Mouse (Mus musculus): ENCODE measurements at regions not wholly inside any gene's neighbourhood (a gene's known extent, or its start where the extent isn't known, plus 50 kb on each side); places are given as distances from the start of the nearest gene placed in this dataset.

DNA sequence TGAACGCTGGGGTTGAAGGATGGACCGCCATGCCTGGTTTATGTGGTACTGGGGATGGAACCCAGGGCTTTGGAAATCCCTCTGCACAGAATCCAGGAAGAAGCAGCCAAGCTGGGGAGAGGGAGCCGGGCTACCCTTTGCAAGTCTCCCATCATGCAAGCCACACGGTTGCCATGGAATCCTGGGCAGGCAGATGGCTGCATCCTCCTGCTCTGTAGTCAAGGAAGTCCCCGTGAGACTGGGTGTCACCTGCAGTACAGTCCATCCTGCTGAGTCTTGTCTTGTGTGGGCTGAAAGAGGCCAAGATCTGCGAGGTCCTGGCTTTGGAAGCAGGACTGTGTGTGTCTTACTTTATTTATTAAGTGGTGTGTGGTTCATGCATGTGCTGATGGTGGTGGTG is 117.5 kb upstream of the S1pr3 start:
- H3K4me3 ChIP-seq (ENCODE audit: low read depth, low read length): no peak overlapping the region
- no peak for TF ChIP-seq CTCF (IDR thresholded peaks at IDR 0.05)
- no peak overlapping the region for H3K27ac ChIP-seq (ENCODE audit: low read depth, low read length)
- H3K9ac ChIP-seq (replicated peaks; ENCODE audit: low read length, poor library complexity, severe bottlenecking): no peak overlapping the region
- H3K36me3 ChIP-seq (ENCODE audit: insufficient read depth, low read length): no peaks in the 10 kb centered on the region
- 70% methylated on average over 6 of the region's 6 CpGs for WGBS
- ATAC-seq (ENCODE audit: low FRiP score): no peak
- H3K4me1 ChIP-seq (ENCODE audit: insufficient read depth, low read length): no peaks in the 10 kb centered on the region
- no peaks in the 10 kb centered on the region for H3K27me3 ChIP-seq (ENCODE audit: insufficient read depth, low read length)
- no peaks in the 10 kb centered on the region for H3K9me3 ChIP-seq (ENCODE audit: low read length)
- no peak overlapping the region for H3K4me2 ChIP-seq (ENCODE audit: low read depth, low read length, poor library complexity, severe bottlenecking)
- no peak for DNase-seq (ENCODE audit: low spot score)

DNA sequence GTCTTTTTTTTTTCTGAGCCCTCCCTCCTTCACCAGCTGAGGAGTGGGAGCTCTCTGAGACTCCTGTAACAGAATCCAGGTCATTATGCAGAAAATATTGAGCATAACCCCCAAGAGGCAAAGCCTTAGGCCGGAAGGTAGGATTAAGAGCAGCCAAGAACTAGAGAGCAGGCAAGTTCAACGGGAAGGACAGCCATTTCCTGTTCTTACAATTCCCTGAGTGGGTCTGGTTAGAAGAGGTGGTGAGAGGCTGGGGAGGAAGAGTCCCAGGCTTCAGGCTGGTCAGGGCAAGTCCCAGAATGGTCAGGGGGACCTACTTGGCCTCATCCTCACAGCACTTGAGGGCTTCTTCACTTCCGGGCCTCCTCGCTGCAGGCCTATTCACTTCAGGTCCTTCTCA is 115.4 kb upstream of the S1pr3 start:
- 82% methylated on average over 4 of the region's 4 CpGs for WGBS
- DNase-seq (ENCODE audit: low spot score) (no peak), ATAC-seq (ENCODE audit: low FRiP score) (no peak)
- Histone ChIP-seq H3K4me3 (ENCODE audit: low read depth, low read length) (no peak overlapping the region), H3K36me3 (ENCODE audit: insufficient read depth, low read length) (no peaks in the 10 kb centered on the region), H3K27me3 (ENCODE audit: insufficient read depth, low read length) (no peaks in the 10 kb centered on the region), H3K4me1 (ENCODE audit: insufficient read depth, low read length) (no peaks in the 10 kb centered on the region), H3K27ac (ENCODE audit: low read depth, low read length) (no peak overlapping the region), H3K9ac (replicated peaks; ENCODE audit: low read length, poor library complexity, severe bottlenecking) (no peak overlapping the region), H3K4me2 (ENCODE audit: low read depth, low read length, poor library complexity, severe bottlenecking) (no peak overlapping the region), H3K9me3 (ENCODE audit: low read length) (no peaks in the 10 kb centered on the region)
- no peak for TF ChIP-seq CTCF (IDR thresholded peaks at IDR 0.05)

DNA sequence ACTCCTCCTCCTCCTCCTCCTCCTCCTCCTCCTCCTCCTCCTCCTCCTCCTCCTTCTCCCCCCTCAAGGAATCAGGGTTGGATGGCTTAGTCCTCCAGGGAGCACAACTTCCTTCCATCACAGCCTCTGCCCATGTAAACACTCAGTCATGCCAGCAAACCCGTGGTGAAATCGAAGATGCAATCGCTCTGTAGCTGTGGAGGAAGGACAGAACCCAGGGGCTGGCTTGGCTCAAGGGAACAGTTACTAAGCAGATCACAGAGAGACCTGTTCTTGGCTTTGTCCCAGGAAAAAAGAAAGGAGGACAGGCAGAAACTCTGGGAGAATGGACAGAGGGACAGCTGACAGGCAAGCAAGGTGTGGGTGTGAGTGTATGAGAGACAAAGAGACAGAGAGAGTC is 112.6 kb upstream of the S1pr3 start:
- Histone ChIP-seq H3K4me1 (ENCODE audit: insufficient read depth, low read length) (no peaks in the 10 kb centered on the region), H3K36me3 (ENCODE audit: insufficient read depth, low read length) (no peaks in the 10 kb centered on the region), H3K27me3 (ENCODE audit: insufficient read depth, low read length) (no peaks in the 10 kb centered on the region), H3K4me2 (ENCODE audit: low read depth, low read length, poor library complexity, severe bottlenecking) (no peak overlapping the region), H3K4me3 (ENCODE audit: low read depth, low read length) (no peak overlapping the region), H3K9me3 (ENCODE audit: low read length) (no peaks in the 10 kb centered on the region), H3K27ac (ENCODE audit: low read depth, low read length) (no peak overlapping the region), H3K9ac (replicated peaks; ENCODE audit: low read length, poor library complexity, severe bottlenecking) (no peak overlapping the region)
- no peak for DNase-seq (ENCODE audit: low spot score)
- TF ChIP-seq CTCF (IDR thresholded peaks at IDR 0.05): no peak
- no peak for ATAC-seq (ENCODE audit: low FRiP score)
- WGBS: 69% methylated on average over 3 of the region's 3 CpGs

DNA sequence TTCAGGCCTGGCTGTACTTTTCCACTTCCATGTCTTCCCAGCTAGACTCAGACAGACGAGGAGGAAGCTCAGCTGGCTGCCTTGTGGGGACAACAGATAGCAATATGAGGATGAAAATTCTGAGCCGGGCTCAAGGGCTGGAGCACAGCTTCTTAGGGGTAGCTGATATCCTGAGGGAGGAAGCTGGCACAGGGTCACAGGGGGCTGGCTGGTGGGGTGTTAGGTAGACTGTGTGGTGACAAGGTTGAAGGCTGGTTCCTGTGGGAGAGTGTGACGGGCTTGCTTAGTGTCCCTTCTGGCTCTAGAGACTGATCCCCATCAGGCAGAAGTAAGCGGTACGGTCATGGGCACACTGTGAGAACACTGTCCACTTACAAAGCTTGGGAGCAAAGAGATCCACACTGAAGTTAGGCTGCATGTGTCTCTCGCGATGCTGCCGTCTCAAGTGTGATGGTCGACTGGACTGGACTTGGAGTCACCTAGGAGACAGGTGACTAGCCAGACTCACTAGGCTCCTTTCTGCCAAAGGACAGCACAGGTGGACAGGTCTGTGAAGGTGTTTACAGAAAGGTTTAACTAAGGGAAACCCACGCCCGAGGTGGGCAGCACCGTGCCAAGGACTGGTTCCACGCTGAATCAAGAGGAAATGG is 111.1 kb upstream of the S1pr3 start:
- Histone ChIP-seq H3K4me3 (ENCODE audit: low read depth, low read length) (no peak overlapping the region), H3K4me1 (ENCODE audit: insufficient read depth, low read length) (no peaks in the 10 kb centered on the region), H3K4me2 (ENCODE audit: low read depth, low read length, poor library complexity, severe bottlenecking) (no peak overlapping the region), H3K36me3 (ENCODE audit: insufficient read depth, low read length) (no peaks in the 10 kb centered on the region), H3K27ac (ENCODE audit: low read depth, low read length) (no peak overlapping the region), H3K9me3 (ENCODE audit: low read length) (no peaks in the 10 kb centered on the region), H3K27me3 (ENCODE audit: insufficient read depth, low read length) (no peaks in the 10 kb centered on the region), H3K9ac (replicated peaks; ENCODE audit: low read length, poor library complexity, severe bottlenecking) (no peak overlapping the region)
- DNase-seq (ENCODE audit: low spot score) (no peak), ATAC-seq (ENCODE audit: low FRiP score) (no peak)
- WGBS: 95% methylated on average over 13 of the region's 13 CpGs
- no peak for TF ChIP-seq CTCF (IDR thresholded peaks at IDR 0.05)

DNA sequence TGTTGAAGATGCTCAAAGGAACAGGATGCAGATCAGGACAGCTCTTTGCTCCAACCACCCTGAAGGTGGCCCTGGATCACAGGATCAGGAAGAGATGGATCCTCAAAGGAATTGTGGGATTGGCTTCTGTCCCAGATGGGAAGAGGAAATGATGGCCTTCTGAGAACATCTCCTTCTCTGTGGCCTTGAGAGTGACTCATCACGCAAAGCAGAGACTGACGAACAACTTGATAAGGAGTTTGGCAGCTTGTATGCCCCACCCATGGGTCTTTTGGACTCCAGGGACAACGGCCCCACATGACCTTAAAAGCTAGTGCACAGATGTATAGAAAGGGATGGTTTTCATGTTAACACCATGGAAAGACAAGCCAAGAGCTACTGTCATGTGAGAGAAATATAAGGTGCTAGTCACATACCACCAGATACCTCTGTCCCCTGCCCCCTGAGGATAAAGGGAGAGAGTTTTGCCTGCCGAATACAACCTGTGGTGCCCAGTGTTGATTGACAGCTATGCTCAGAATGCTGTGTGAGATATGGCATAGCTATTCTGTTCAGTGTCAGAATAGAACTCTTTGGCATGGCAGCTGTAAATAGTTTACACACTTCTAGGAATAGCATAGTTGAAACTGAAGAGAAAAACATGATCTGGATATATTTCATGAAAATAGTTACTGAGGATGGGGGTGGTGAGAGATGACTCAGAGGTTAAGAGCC is 109.2 kb upstream of the S1pr3 start:
- no peaks in the 10 kb centered on the region for H3K36me3 ChIP-seq (ENCODE audit: insufficient read depth, low read length)
- H3K27me3 ChIP-seq (ENCODE audit: insufficient read depth, low read length): no peaks in the 10 kb centered on the region
- 89% methylated on average over 4 of the region's 4 CpGs for WGBS
- no peak for ATAC-seq (ENCODE audit: low FRiP score)
- H3K4me1 ChIP-seq (ENCODE audit: insufficient read depth, low read length): no peaks in the 10 kb centered on the region
- no peak for TF ChIP-seq CTCF (IDR thresholded peaks at IDR 0.05)
- H3K4me2 ChIP-seq (ENCODE audit: low read depth, low read length, poor library complexity, severe bottlenecking): no peak overlapping the region
- no peak overlapping the region for H3K27ac ChIP-seq (ENCODE audit: low read depth, low read length)
- no peak overlapping the region for H3K9ac ChIP-seq (replicated peaks; ENCODE audit: low read length, poor library complexity, severe bottlenecking)
- no peaks in the 10 kb centered on the region for H3K9me3 ChIP-seq (ENCODE audit: low read length)
- DNase-seq (ENCODE audit: low spot score): no peak
- H3K4me3 ChIP-seq (ENCODE audit: low read depth, low read length): no peak overlapping the region

DNA sequence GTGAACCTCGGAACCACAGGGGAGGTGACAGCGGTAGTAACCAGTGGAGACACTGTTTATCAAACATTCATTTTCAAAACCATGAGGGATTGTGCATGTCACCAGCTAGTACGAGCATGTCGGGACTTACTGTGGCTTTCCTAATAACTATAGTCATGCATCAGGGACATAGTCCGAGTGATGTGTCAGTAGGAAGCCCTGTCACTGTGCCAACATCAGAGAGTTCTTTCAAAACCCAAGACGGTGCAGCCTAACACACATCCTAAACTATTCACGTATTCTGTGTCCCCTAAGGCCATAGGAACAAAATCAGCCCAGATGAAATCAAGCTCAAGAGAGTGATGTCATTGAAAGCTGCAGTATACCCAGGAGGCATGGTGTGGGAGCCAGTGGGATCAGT is 107.0 kb upstream of the S1pr3 start:
- H3K9me3 ChIP-seq (ENCODE audit: low read length): no peaks in the 10 kb centered on the region
- ATAC-seq (ENCODE audit: low FRiP score): no peak
- no peak for DNase-seq (ENCODE audit: low spot score)
- H3K9ac ChIP-seq (replicated peaks; ENCODE audit: low read length, poor library complexity, severe bottlenecking): no peak overlapping the region
- H3K27ac ChIP-seq (ENCODE audit: low read depth, low read length): no peak overlapping the region
- WGBS: 69% methylated on average over 7 of the region's 7 CpGs
- no peaks in the 10 kb centered on the region for H3K27me3 ChIP-seq (ENCODE audit: insufficient read depth, low read length)
- H3K4me2 ChIP-seq (ENCODE audit: low read depth, low read length, poor library complexity, severe bottlenecking): no peak overlapping the region
- H3K4me1 ChIP-seq (ENCODE audit: insufficient read depth, low read length): no peaks in the 10 kb centered on the region
- H3K36me3 ChIP-seq (ENCODE audit: insufficient read depth, low read length): no peaks in the 10 kb centered on the region
- TF ChIP-seq CTCF (IDR thresholded peaks at IDR 0.05): no peak
- H3K4me3 ChIP-seq (ENCODE audit: low read depth, low read length): no peak overlapping the region

Data from midbrain, postnatal 0 days (tissue).